Mouse (Mus musculus) MEL (cell line): ENCODE measurements around the gene Olfr61.
"Not testable (repeated sequence)": the region's sequence is repeated elsewhere in the genome, so short reads cannot be mapped to it uniquely, and the experiment has no call there.

Experiments
- BHLHE40 ChIP-seq: IDR thresholded peaks from 2 replicates; pipeline ENCODE4 v1.6.1; 2012; ENCODE audit warnings: low read depth, mild to moderate bottlenecking, inconsistent platforms, low read length, improper control_type of control experiment, borderline replicate concordance
- CTCF ChIP-seq, 3 experiments: IDR thresholded peaks in 2 of 3; conservative IDR thresholded peaks in 1 of 3; 2 replicates each; pipeline ENCODE4 v1.5.1; 2011 to 2012; ENCODE audit warnings: low read length in 3 of 3, low read depth in 2 of 3, mild to moderate bottlenecking in 2 of 3, improper control_type of control experiment in 1 of 3, inconsistent platforms in 1 of 3, mixed read lengths in 1 of 3, moderate library complexity in 1 of 3; ENCODE audit not compliant: control insufficient read depth in 1 of 3, insufficient read depth in 1 of 3, poor library complexity in 1 of 3, severe bottlenecking in 1 of 3
- E2F4 ChIP-seq: IDR thresholded peaks from 2 replicates; pipeline ENCODE4 v1.6.1; 2011; ENCODE audit warnings: low read depth, low read length, improper control_type of control experiment, borderline replicate concordance
- JUND ChIP-seq: IDR thresholded peaks from 2 replicates; pipeline ENCODE4 v1.6.1; 2011; ENCODE audit warnings: low read depth, mild to moderate bottlenecking, improper control_type of control experiment, low read length
- POLR2A ChIP-seq, 2 experiments: IDR thresholded peaks; 2 replicates each; pipeline ENCODE4 v1.6.1; 2011 to 2012; ENCODE audit warnings: low read length in 2 of 2, mild to moderate bottlenecking in 2 of 2, control low read depth in 1 of 2, improper control_type of control experiment in 1 of 2, low read depth in 1 of 2, moderate library complexity in 1 of 2; ENCODE audit not compliant: control insufficient read depth in 1 of 2, insufficient read depth in 1 of 2, poor library complexity in 1 of 2
- TAL1 ChIP-seq: IDR thresholded peaks from 2 replicates; pipeline ENCODE4 v1.6.1; 2012; ENCODE audit warnings: mild to moderate bottlenecking, inconsistent platforms, low read length, moderate library complexity, mixed read lengths
- ZMIZ1 ChIP-seq: IDR thresholded peaks from 2 replicates; pipeline ENCODE4 v1.6.1; 2012; ENCODE audit warnings: low read depth, mild to moderate bottlenecking, inconsistent platforms, low read length, improper control_type of control experiment, moderate library complexity

GRCm38 (mm10) chr7:140679591-140679990, 50.8 kb downstream of the Olfr61 start:
- TF ChIP-seq CTCF (IDR thresholded peaks at IDR 0.05 in 2 of 3, conservative IDR thresholded peaks at IDR 0.05 in 1 of 3; ENCODE audit: control insufficient read depth in 1 of 3, insufficient read depth in 1 of 3, low read depth in 2 of 3, low read length in 3 of 3, poor library complexity in 1 of 3, severe bottlenecking in 1 of 3); ZMIZ1; TAL1; BHLHE40; E2F4; JUND; POLR2A (IDR thresholded peaks at IDR 0.05; ENCODE audit: control insufficient read depth in 1 of 2, insufficient read depth in 1 of 2, low read depth in 1 of 2, low read length in 2 of 2, poor library complexity in 1 of 2): not testable (repeated sequence)
